Mouse (Mus musculus) left cerebral cortex, postnatal 14 days (tissue): ENCODE measurements around the gene Ska2. TPM values are rescaled to one million over a fixed set of nuclear protein-coding genes. Genes with fewer than 3 reads are reported as not detected.

Experiments
- DNase-seq, 2 experiments: peaks; one replicate each; pipeline ENCODE4 v3.0.0; 2021 to 2022; ENCODE audit warnings: low spot score in 2 of 2, mixed read lengths in 1 of 2
- intact Hi-C: fragments of 180-260 bp; cut with DNase I; formaldehyde crosslinking; loops from one replicate; pipeline ENCODE4 v1.15.1; 2025
- microRNA-seq, 2 experiments: library from miRNA; unstranded; fragments of <30 nt; microRNA quantifications; one replicate each; pipeline ENCODE4 v1.2.0; 2022
- total RNA-seq, 2 experiments: library from RNA; stranded (reverse); gene quantifications; 2 replicates each; pipeline ENCODE4 v1.2.3; 2021

The Ska2 gene
- total RNA-seq, 2 experiments from 2014 or later = 12.0 to 14.2 TPM

DNA sequence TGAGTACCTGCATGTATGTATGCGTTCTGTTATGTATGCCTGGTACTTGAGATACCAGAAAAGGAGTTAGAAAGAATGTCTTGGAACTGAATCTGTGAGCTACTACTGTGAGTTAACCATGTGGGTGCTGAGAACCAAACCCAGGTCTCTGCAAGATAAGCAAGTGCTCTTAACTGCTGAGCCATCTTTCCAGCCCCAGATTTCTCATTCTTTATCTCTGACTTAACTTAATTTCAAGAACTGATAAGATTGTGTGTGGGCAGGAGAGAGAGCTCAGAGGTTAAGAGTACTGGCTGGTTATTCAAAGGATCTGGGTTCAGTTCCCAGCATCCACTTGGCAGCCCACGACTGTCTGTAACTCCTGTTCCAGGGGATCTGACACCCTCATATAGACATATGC, 49.0 kb downstream of the Ska2 start:
- intact Hi-C loops = no loop called here
- DNase-seq = no peak

DNA sequence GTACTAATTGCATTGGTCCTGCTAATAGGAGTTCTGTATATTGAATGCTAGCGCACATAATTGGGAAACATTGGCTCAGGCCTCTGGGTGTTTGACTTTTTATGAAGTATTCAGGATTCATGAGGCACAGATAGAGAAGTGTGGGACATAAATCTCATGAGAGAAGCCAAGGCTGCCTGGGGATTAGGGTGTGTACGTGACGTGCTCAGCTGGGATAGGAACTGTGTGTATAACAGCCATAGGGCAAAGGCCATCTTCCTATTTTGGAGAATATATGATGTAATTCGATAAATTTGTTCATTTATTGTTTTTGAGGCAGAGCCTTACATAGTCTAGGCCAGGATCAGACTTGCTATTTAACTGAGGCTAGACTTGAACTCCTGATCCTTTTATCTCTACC, 53.7 kb downstream of the Ska2 start:
- DNase-seq = no peak
- intact Hi-C loops = no loop called here

DNA sequence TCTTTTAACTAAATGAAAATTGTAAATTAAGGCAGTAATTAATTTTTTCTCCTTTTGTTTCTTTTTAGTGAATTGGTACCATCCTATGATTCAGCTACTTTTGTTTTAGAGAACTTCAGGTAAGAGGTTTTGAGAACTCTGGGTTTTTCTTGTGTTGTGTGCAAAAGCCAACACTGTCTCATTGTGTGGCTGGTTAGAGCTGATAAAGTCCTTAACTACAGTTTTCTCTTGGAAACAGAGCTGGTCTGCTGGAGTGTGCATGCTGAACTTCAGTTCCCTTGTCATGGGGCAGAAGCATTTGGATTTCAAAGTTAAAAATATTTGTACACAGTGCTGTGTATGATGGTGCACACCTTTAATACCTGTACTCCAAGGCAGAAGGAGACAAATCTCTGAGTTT, 54.7 kb downstream of the Ska2 start:
- no peak for DNase-seq
- intact Hi-C loops = no loop called here

DNA sequence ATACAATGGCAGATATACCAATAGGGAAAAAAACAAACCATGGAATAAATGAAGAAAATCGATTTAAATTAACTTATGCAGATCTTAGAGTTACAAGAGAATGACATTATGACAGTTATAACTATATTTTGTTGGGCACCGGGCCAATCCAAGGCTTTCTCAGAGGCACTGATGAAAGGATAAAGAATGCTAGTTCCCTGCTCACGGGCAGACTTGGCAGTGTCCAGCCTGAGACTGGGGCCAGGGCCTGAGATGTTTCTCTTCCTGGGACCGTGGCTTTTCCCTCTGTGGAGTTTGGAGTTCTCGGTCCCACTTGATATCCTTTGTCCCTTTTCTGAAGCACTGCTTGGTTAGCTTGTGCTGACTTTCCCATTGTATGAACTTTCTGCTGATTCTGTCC, 64.6 kb downstream of the Ska2 start:
- intact Hi-C loops = no loop called here
- no peak for DNase-seq

Small RNA genes lying within 50 kb of the gene (microRNA-seq; reads per million reads assigned to microRNA genes)
- gene Mir301 = 213 to 1,071 reads per million in 2 experiments

Other genes with a start within 250 kb of the Ska2 start
- 10 to 100 TPM; 37.9 to 41.1 TPM for gene Ypel2, start 115.5 kb upstream of the Ska2 start, total RNA-seq
- gene Gdpd1, start 35.2 kb upstream of the Ska2 start, total RNA-seq = 10 to 100 TPM; 49.0 to 49.9 TPM
- 10 to 100 TPM; 14.6 to 15.0 TPM for gene Smg8, start 22.5 kb upstream of the Ska2 start, total RNA-seq
- gene Prr11, start 526 bp upstream of the Ska2 start, total RNA-seq = under 1 TPM; 0.53 to 0.75 TPM
- 100 to 1,000 TPM; 198 to 209 TPM for gene Trim37, start 17.8 kb downstream of the Ska2 start, total RNA-seq
- 100 to 1,000 TPM; 189 to 194 TPM for gene Ppm1e, start 249.8 kb downstream of the Ska2 start, total RNA-seq